Mouse (Mus musculus): Measurements from ENCODE around the gene Kcnh5.

- TF ChIP-seq EP300 (IDR thresholded peaks at IDR 0.05; ENCODE audit: low read depth), result no peak
- no peak for TF ChIP-seq CTCF (IDR thresholded peaks at IDR 0.05; ENCODE audit: low read depth)
These were observed 287.7 kb downstream of the Kcnh5 start for GRCm38 (mm10) chr12:74889419-74889818.
